Mouse (Mus musculus) frontal cortex, postnatal 14 days (tissue): Measurements from ENCODE around the gene Kif2c.

Experiments
- DNase-seq, 2 experiments: peaks; one replicate each; pipeline ENCODE4 v3.0.0; 2022; ENCODE audit warnings: low spot score in 2 of 2

Gene Kif2c

DNA sequence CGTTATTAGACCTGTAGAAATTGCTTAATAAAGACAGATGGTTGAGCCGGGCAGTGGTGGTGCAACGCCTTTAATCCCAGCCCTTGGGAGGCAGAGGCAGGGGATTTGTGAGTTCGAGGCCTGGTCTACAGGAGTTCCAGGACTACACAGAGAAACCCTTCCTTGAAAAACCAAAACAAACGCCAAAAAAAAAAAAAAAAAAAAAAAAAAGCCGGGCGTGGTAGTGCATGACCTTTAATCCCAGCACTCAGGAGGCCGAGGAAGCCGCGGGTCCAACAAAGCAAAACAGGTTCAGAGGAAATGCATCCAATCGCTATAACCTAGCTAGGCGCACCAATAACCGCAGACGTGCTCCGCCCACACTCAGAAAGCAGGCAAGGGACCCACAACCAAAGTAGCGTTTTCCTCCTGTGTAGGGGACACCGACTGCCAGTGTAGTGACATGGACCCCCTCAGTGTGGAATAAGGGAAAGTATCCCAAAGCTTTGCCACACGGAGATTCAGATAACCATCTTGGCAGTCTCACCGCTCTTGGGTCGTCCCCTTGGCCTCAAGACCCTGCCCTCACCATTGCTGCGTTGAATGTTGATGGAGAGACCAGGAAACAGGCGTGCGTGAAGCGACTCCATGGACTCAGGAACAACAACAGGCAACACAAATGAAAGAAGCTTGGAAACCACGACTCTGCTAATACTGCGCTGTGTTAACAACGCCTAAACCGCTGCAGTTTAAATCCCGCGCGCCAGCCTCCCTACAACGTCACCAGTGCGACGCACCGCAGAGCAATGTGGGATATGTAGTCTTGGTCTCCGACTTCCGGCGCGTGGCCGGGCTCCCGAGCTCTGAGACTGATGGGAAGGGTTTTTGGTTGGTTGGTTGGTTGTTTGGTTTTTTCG, at the start of gene Kif2c:
Gene Kif2c, minus strand, starts transcription at position 777 of the 896 bp plus-strand sequence.
- peak; percentile 84 to 85 for DNase-seq

DNA sequence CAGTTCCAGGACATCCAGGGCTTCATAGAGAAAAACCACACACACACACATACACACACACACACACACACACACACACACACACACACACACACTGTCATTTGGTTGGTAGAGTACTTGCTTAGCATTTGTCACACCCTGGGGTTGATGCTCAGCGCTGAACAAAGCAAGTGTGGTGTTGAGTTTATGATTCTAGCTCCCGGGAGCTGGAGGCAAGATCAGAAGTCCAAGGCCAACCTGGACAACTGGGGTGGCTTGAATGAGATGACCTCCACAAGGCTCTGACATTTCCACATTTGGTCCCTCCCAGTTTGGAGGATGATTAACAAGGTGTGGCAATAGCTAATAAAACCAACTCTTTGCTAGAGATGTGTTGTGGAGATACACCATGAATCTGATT, 48.8 kb upstream of the Kif2c start:
- no peak for DNase-seq

DNA sequence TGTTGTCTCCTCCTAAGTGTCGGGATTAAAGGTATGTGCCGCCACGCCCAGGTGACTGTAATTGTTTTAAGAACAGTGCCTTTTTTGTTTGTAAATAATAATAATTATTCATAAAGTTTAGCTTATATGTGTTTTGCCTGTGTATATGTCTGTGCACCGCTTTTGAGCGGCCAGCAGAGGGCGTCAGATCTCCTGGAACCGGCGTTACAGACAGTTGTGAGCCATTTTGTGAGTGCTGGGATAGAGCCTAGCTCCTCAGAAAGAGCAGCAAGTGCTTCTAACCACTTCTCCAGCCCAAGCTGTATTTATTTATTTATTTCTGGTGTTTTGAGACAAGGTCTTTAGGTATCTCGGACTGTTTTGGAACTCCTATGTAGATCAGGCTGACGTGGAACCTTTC, 47.9 kb upstream of the Kif2c start:
- no peak for DNase-seq

DNA sequence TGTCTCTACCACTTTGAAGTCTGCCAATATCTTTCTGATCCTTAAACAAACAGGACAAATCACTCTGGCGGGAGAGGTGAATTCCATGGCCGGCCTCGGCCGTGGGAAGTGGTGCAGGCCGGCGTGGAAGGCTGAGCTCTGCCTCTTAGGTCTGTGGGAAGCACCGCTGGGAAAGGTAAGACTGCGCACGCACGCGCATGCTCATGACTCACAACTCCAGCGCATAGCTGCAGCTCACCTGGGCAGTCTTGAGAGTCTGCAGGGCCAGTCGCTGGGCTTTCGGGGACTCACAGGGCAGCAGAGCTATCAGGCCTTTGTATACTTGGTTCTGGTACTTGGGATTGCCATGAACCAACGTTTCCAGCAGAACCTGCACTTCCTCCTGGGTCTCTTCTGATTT, 47.2 kb upstream of the Kif2c start:
- DNase-seq: no peak

DNA sequence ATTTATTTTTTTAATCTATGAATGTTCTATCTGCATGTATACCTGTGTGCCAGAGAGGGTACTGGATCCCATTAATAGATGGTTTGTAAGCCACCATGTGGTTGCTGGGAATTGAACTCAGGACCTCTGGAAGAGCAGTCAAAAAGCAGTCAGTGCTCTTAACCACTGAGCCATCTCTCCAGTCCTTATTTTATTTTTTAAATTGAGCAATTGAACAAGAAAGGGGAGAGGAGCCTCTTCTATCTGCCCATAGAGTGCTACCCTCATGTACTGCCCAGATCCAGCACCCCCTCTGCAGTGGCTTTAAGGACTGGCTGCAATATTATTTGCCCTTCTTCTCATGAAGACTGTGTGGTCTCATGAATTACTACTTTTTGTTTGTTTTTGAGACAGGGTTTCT, 42.8 kb upstream of the Kif2c start:
- no peak for DNase-seq

DNA sequence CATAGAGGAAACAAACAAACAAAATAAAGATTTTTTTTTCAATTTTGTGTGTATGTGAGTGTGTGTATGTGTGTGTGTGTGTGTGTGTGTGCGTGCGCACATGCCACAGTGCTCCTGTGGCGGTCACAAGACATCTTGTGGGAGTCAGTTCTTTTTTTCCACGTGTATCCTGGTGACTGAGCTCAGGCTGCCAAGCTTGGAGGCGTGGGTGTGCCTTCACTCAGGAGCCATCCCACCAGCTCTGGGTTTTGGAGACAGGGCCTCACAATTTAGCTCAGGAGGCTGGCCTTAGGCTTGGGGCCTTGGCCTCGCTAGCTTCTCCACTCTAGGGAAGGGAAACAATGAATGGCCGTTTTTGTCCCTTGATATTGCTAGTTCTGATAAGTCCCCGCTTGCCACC, 41.7 kb upstream of the Kif2c start:
- no peak for DNase-seq

DNA sequence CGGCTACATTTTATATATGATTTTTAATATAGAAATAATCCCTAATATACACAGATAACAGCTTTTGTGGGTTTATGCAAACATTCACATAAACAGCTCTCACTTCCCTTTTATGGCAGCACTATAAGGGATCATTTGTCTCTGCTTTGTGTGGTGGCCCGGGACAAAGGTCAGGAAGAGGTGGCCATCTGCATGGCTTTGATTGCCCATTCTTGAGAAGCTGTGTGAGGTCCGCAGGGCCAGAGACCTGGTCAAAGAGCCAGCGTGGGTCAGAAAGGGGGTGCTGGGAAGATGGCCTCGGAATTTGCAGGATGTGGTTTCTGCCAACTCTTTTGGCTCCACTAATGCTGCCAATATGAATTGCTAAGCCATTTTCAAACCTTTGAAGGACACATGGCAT, 40.6 kb upstream of the Kif2c start:
- DNase-seq: no peak

DNA sequence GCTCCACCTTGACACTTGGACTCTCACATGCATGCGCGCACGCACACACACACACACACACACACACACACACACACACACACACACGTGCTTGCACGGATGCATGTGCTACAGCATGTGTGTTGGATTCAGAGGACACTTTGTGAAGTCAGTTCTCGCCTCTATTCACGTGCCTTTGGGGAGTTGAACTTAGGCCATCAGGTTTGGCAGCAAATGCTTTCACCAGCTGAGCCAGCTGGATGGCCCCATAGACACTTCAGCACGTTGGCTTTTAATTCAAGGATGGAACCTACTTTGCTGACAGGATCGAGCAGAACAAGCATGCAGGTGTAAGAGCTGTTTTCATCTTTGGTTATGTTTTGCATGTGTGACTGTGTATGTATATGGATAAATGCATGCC, 39.4 kb upstream of the Kif2c start:
- DNase-seq: no peak

DNA sequence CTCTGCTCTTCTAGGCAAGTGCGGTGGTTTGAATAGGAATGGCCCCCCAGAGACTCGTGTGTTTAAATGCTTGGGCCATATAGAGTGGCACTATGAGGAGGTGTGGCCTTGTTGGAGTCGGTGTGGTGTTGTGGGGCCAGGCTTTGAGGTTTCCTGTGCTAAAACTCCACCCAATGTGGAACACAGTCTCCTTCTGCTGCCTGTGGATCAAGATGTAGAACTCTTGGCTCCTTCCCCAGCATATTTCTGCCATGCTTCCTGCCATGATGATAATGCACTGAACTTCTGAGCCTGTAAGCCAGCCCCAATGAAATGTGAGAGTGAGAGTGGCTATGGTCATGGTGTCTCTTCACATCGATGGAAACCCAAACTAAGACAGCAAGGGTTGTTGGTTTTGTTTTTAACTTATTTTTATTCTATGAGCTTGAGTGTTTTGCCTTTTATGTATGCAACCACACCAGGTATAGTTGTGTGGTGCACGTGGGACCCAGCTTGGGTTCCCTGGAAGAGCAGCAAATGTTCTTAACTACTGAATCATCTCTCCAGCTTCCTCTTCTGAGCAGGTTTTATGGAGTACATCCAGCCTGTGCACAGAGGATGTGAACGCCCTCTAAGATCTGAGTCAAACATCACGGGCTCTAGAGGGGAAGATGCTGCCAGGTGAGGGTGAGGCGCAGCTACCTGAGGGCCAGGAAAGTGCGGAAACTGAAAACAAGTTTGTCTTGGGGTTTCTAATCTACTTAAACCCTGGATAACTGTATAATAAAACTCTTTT, 38.5 kb upstream of the Kif2c start:
- DNase-seq: no peak

DNA sequence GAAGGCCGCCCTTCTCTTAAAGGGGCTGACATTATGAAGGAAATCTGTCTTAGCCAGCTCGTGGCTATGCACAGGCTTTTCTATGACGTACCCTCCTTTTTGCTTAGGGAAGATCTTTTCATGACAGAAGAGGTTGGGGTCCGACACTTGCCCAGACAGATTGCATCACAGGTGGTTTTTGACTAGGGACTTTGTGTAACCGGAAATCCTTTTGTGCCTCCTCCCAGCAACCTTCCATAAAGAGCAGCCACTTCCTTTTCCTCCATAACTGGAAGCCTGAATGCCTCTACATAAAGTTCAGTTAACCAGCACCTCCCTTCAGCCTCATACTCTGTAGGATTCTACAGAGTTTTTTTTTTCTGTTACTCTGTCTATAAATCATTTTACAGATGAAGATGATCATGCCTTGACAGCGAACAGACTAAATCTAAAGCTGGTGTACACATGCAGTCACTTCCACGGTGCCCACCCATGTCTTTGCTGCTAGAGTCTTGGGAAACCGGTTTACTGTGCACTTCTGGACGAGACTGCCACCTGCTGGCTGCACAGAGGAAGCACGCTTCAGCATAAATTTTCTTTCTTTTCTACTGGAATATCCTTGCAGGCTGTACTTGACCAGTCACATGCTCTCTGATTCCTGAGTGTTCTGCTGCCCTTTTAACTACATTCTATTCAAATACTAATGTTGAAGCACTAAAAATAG, 36.2 kb upstream of the Kif2c start:
- no peak for DNase-seq

DNA sequence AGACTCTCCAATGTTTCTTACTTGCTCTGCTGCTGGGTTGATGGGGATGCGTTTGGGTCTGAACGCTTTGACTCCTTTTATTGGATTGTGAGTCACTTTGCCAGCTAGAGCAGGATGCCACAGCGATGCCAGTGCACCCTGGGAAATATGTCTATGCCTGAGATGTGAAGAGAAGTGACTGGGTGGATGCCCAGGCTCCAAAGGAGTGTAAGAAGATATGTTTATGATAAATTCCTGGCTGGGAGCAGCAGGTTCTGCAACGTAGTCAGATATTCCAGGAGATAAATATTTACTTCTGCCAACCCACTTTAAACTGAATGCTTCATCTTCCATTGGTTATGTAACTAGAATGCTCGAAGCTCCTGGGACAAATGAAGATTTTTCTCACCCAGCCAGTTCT, 34.6 kb upstream of the Kif2c start:
- no peak for DNase-seq

DNA sequence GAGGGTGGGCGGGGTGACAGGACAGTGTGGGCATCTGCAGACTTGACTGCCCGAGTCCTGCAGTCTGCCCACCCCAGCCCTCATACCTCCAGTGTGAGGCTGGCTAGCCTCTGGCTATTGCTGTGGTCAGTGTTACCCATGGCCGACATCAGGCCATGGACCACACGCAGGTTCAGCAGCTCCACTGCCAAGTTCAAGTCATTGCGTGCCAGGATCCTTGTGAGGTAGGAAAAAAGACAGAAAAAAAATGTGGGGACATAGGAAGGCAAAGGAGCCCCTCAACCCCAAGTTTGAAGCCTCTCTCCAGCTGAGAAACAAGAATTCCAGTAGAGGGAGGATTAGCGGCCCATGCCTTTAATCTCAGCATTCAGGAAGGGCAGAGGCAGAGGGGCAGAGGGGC, 31.8 kb upstream of the Kif2c start:
- no peak for DNase-seq

DNA sequence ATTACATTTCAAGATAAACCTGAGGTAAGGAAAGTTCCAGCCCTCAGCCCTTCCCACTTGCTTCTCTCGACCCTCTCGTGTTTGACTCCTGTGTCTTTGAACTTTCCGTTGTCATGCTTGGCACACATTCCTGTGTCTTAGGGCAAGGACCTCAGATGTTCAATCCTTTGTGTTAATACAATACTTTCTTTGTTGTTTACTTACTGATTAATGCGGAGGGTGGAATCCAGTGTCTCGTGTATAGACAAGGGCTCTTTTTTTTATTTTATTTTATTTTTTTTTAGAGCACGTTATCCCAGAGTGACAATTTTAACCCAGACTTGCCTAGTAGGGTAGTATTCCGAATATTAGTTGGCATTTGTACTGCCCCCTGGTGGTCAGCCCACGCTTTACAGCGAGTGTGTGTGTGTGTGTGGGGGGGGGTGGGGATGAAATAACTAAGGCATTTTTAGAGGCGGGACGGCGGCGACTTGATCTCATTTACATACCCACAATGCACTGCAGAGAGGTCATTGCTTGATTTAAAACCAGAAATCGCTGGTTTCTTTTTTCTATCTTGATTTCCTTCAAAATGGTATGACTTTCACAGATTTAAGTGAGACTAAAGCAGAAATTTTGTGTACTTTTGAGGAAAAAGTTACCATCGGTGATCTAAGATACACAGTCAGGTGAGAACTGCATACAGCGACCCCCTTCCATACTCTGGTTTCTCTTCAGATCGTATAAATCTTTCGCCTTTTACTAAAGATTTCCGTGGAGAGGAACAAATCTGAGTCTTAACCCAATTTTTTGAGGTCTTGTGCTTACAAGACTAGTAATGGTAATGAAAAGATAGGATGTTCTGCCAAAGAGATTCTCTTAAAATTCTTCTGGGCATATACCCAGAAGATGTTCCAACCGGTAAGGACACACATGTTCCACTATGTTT, 28.0 kb upstream of the Kif2c start:
- DNase-seq: peak in 1 of 2 experiments; percentile 41

DNA sequence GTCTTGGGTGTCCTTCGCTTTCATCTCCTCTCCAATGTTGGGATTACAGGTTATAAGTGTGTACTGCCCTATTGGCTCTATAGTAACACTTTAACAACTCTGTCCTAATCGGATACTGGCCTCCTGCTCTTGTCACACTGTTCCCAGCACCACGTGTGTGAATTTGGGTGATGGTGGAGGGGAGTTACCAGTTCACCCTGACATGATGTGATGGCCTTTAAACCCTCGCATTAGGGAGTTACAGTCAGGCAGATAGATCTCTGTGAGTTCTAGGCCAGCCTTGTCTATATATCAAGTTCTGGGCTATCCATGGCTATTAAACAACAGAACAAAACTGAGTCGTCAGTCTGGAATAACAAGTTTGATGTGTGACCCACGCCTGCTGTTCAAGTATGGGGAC, 27.2 kb upstream of the Kif2c start:
- DNase-seq: no peak

DNA sequence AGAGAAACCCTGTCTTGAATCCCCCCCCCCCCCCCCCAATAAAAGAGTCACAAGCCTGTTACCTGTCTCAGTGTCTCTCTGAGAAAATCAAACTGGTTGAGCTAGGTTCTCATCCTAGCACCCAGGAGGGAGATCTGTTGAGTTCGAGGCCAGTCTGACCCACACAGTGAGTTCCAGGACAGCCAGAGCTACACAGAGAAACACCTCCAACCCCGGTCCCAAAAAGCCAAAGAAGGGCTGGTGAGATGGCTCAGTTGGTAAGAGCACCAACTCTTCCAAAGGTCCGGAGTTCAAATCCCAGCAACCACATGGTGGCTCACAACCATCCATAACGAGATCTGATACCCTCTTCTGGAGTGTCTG, 20.5 kb upstream of the Kif2c start:
- no peak for DNase-seq

DNA sequence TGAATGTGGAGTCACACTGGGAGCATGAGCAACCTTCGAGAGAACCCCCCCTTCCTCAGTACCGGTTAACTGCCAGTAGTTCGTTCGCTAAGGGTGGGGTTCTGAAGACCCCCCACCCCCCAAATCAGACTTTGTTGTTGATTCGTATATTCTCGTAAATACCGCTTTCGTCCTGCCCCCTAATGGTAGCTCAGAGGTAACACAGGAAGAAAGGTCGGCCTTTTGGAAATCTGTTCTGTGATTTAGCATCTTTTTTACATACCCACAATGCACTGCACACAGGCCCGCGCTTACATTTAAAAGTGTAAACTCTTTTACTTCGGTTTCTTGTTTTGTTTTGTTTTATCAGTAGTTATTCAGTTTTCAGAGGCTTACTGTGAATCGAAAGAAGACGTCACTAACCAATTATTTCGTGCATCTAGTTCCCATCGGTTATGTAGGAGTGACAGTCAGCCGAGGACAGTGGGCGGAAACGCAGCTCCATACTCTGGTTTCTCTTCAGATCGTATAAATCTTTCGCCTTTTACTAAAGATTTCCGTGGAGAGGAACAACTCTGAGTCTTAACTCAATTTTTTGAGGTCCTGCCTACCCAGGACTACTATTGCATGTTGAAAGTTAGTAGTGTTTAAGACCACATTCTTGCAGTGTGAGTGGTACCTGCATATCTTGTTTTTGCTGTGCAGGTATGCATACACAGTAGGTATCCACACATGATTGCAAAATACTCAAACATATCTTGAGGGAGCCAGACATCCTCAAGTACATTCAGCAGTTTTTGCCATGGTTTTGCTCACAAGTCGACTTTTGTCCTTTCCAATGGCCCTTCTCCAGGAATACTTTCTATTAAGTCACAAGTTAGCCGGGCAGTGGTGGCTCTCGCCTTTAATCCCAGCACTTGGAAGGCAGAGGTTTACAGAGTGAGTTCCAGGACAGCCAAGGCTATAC, 19.9 kb upstream of the Kif2c start:
- no peak for DNase-seq

DNA sequence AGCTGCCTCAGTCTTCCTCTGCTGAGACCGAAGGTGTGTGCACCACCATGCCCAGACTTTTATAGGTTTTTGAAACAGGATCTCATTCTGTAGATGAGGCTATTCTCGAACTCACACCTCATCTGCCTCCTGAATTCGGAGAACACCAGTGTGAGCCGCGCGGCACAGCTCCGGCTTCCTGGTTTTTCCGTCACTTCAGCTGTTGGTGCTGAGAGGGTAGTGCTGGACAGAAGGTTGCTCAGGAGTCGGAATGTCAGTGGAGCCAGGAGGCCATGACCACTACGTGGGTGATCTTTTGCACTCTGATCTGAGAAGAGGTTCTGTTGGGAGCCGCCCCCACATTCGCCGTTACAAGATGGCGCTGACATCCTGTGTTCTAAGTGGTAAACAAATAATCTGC, 9.4 kb upstream of the Kif2c start:
- DNase-seq: no peak

DNA sequence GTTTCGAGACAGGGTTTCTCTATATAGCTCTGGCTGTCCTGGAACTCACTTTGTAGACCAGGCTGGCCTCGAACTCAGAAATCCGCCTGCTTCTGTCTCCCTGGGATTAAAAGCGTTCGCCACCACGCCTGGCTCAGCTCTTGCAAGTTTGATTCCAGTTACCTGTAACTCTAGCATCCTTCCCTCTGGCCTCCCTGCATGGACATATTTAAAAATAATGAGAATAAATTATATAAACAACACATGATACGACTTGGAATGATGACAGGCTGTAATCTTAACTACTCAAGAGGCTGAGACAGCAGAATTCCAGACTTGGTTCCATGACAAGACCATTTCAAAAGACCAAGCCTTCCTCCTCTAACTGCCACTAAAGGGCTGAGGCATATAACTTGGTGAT, 8.2 kb upstream of the Kif2c start:
- DNase-seq: no peak

DNA sequence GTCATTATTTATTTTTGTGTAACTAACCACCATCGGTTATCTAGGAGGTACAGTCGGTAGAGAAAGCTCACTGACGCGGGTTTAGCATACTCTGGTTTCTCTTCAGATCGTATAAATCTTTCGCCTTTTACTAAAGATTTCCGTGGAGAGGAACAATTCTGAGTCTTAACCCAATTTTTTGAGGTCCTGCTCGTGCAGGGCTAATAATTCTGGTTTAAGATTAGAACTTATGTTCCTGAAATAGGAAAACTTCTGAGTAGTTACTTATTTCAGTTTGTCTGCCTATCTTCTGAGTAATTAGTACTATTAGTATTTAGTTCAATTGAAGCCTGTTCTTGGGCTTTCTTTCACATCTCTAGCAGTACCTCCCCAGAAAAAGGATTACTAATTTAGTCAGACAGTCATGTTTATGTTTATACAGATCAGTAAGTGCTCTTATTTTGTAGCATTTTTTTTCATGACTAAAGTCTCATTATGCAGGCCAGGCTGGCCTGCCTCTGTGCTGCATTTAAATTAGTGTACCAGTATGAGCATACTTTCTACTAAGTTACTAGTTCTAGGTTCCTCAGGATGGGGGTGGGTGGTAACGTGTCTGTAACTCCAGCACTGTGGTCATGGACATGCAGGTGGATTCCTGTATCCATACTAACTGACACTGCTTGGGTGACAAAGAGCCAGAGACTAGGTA, 7.6 kb upstream of the Kif2c start:
- DNase-seq: peak in 1 of 2 experiments; percentile 6

DNA sequence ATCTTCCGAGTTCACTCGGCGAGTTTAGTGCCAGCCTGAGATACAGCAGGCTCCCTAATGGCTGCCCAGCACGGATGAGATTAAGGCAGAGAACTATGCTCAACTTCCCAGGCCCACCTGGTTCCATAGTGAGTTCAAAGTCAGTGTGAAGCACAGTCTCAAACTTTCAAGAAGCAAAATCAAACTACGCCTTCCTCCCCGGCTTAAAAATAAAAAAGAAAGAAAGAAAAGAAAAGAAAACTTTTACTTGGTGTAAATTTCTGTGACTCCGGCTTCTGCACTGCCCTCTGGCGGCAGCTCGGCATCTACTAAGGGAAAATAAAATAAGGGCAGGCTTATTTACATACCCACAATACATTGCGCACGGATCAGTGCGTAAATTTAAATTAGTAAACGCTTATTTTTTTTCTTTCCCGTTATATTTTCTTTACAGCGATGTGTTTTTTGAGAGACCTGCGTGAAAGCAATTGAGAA, 7.0 kb upstream of the Kif2c start:
- peak; percentile 50 to 77 for DNase-seq
